8 mouse cellular contexts compared by ENCODE assay signal in the genomic region with DNA sequence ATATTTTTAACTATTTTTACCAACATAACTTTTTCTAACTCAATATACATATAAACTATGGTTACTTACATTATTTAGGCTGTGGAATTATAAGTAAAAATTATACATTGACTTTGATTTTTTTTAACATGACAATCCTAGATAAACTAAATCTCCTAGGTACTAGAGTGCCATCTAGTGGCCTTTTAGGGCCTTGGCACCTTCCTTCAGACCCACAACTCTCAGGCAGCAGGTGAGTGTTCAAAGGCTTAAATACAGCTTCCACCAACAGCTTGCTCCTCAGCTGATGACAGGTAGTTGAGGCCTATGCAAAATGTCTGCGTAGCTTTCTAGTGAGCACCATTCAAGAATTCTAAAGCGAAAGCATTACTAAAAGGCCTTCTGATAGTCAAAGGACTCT. TPM values are rescaled to one million over a fixed set of nuclear protein-coding genes. Genes with fewer than 3 reads are reported as not detected.
DNase-seq lines count a peak whose midpoint lies in the region; ATAC-seq and TF ChIP-seq lines count a peak whose summit lies in the region.

No protein-coding gene starts in this region.

- TF ChIP-seq CTCF in bone marrow, adult 2 months (IDR thresholded peaks at IDR 0.05; ENCODE audit: control insufficient read depth, insufficient read depth, low read length) = peak; percentile 52

- peak; percentile 39 for DNase-seq in layer of hippocampus, adult 11-12 months (ENCODE audit: low spot score)
- no peak for DNase-seq in layer of hippocampus, adult 9-11 months
- DNase-seq in ES-CJ7 (ENCODE audit: low read depth, low spot score) = peak; percentile 65
- peak; percentile 38 for DNase-seq in heart, postnatal 4 days
- peak; percentile 37 for DNase-seq in thymus, postnatal 4 days
- DNase-seq in adrenal gland, adult 2 months = no peak

- ATAC-seq in megakaryocyte progenitor cell, adult 5-6 weeks (replicated peaks; ENCODE audit: poor library complexity) = peak; percentile 96

- H3K27ac ChIP-seq in bone marrow, adult 2 months (ENCODE audit: control insufficient read depth, insufficient read depth, low read depth, low read length, poor library complexity) = no peak overlapping the region

- H3K4me3 ChIP-seq in bone marrow, adult 2 months (replicated peaks; ENCODE audit: control insufficient read depth, low read depth, low read length) = no peak overlapping the region

- no peak for TF ChIP-seq POLR2A in bone marrow, adult 2 months (IDR thresholded peaks at IDR 0.05; ENCODE audit: borderline replicate concordance, control insufficient read depth, low read depth, low read length)

- H3K4me1 ChIP-seq in bone marrow, adult 2 months (ENCODE audit: control insufficient read depth, insufficient read depth, low read length) = no peaks in the 10 kb centered on the region

- 80% methylated on average over 2 of the region's 2 CpGs for WGBS in bone marrow, adult 2 months

RNA-seq across cellular contexts. Expression of a gene that starts 10.1 kb away (rescaled TPM):
- 9.5 and 35.4 TPM in 2 replicates for polyA plus RNA-seq in bone marrow, adult 2 months (2011; ENCODE audit: insufficient read depth, insufficient read length, low replicate concordance, missing spikeins)
- 10 to 100 TPM; 27.7 to 29.0 TPM for total RNA-seq in heart, postnatal 4 days (2021)
- 35.2 and 40.7 TPM in 2 replicates for total RNA-seq in megakaryocyte progenitor cell, adult 5-6 weeks (2015)
- 30.9 and 38.1 TPM in 2 replicates for total RNA-seq in megakaryocyte progenitor cell, adult 5-6 weeks (2017)
- 10 to 100 TPM; 42.7 to 43.6 TPM for total RNA-seq in adrenal gland, adult 2 months (2021)
- polyA plus RNA-seq in adrenal gland, adult 2 months (2012; rRNA removed) = 15.3 and 26.5 TPM in 2 replicates

RNA-seq across cellular contexts. Expression of a gene that starts 54.0 kb away (rescaled TPM):
- 5.4 and 21.4 TPM in 2 replicates for polyA plus RNA-seq in bone marrow, adult 2 months (2011; ENCODE audit: insufficient read depth, insufficient read length, low replicate concordance, missing spikeins)
- 10 to 100 TPM; 33.4 to 33.8 TPM for total RNA-seq in heart, postnatal 4 days (2021)
- total RNA-seq in megakaryocyte progenitor cell, adult 5-6 weeks (2015) = 36.9 and 40.2 TPM in 2 replicates
- 46.5 and 53.8 TPM in 2 replicates for total RNA-seq in megakaryocyte progenitor cell, adult 5-6 weeks (2017)
- 10 to 100 TPM; 33.7 to 34.0 TPM for total RNA-seq in adrenal gland, adult 2 months (2021)
- 3.4 and 4.0 TPM in 2 replicates for polyA plus RNA-seq in adrenal gland, adult 2 months (2012; rRNA removed)

RNA-seq across cellular contexts. Expression of a gene that starts 55.8 kb away (rescaled TPM):
- polyA plus RNA-seq in bone marrow, adult 2 months (2011; ENCODE audit: insufficient read depth, insufficient read length, low replicate concordance, missing spikeins) = 6.7 and 13.2 TPM in 2 replicates
- total RNA-seq in heart, postnatal 4 days (2021) = 10 to 100 TPM; 59.8 to 62.8 TPM
- total RNA-seq in megakaryocyte progenitor cell, adult 5-6 weeks (2015) = 92.0 and 95.9 TPM in 2 replicates
- total RNA-seq in megakaryocyte progenitor cell, adult 5-6 weeks (2017) = 68.3 and 73.8 TPM in 2 replicates
- total RNA-seq in adrenal gland, adult 2 months (2021) = 10 to 100 TPM; 49.6 to 54.5 TPM
- 15.0 and 15.5 TPM in 2 replicates for polyA plus RNA-seq in adrenal gland, adult 2 months (2012; rRNA removed)

Comparison
In these comparisons a context has a peak if more than half of its experiments do, and no peak if none do; other contexts are left out.
1. DNase-seq: peak in layer of hippocampus, adult 11-12 months (single experiment), ES-CJ7 (single experiment), heart, postnatal 4 days (single experiment) and thymus, postnatal 4 days (single experiment); none in layer of hippocampus, adult 9-11 months (single experiment) and adrenal gland, adult 2 months (single experiment).